Mouse (Mus musculus): ENCODE measurements around the gene Sult2b1. TPM values are rescaled to one million over a fixed set of nuclear protein-coding genes. Genes with fewer than 3 reads are reported as not detected.

The Sult2b1 gene
- polyA plus RNA-seq, 2 experiments: 0.35 to 0.43 TPM

GRCm38 (mm10) chr7:45805941-45806340, 21.5 kb upstream of the Sult2b1 start:
- Histone ChIP-seq H3K27me3 (ENCODE audit: control insufficient read depth, insufficient read depth, low read length) (no peaks in the 10 kb centered on the region), H3K36me3 (replicated peaks; ENCODE audit: control insufficient read depth, insufficient read depth, low read depth) (peaks cover 38% of the 10 kb centered on the region), H3K4me1 (replicated peaks; ENCODE audit: control insufficient read depth in 2 of 2, insufficient read depth in 2 of 2, low read length in 1 of 2) (peaks cover 0 to 3% of the 10 kb centered on the region in 2 experiments; a peak in 3 of 4 replicates), H3K27ac (no peak overlapping the region), H3K4me2 (ENCODE audit: low read depth) (no peak overlapping the region), H3K9me3 (ENCODE audit: control insufficient read depth, low read length) (no peaks in the 10 kb centered on the region), H3K4me3 (ENCODE audit: insufficient read depth in 1 of 2, low read depth in 2 of 2, low read length in 2 of 2) (no peak overlapping the region), H3K9ac (replicated peaks) (no peak overlapping the region)
- TF ChIP-seq EP300 (IDR thresholded peaks at IDR 0.05; ENCODE audit: low read depth) (no peak), CTCF (IDR thresholded peaks at IDR 0.05; ENCODE audit: low read depth) (no peak)
- WGBS (ENCODE audit: insufficient replicate concordance): 64% methylated on average over 5 of the region's 5 CpGs
- DNase-seq (ENCODE audit: low read depth in 3 of 3, low spot score in 3 of 3) (no peak), ATAC-seq (ENCODE audit: insufficient read depth) (no peak)

- H3K4me1 ChIP-seq (replicated peaks; ENCODE audit: control insufficient read depth in 2 of 2, insufficient read depth in 2 of 2, low read length in 1 of 2): peaks cover 7 to 16% of the 10 kb centered on the region in 2 experiments
- peaks cover 22% of the 10 kb centered on the region for H3K27me3 ChIP-seq (ENCODE audit: control insufficient read depth, insufficient read depth, low read length)
- DNase-seq (ENCODE audit: low read depth in 3 of 3, low spot score in 3 of 3) (no peak), ATAC-seq (ENCODE audit: insufficient read depth) (no peak)
- H3K9ac ChIP-seq (replicated peaks): no peak overlapping the region
- no peak overlapping the region for H3K4me2 ChIP-seq (ENCODE audit: low read depth)
- peaks cover 5% of the 10 kb centered on the region for H3K36me3 ChIP-seq (replicated peaks; ENCODE audit: control insufficient read depth, insufficient read depth, low read depth)
- TF ChIP-seq CTCF (IDR thresholded peaks at IDR 0.05; ENCODE audit: low read depth) (no peak), EP300 (IDR thresholded peaks at IDR 0.05; ENCODE audit: low read depth) (no peak)
- no peaks in the 10 kb centered on the region for H3K9me3 ChIP-seq (ENCODE audit: control insufficient read depth, low read length)
- H3K27ac ChIP-seq: no peak overlapping the region
- 65% methylated on average over 6 of the region's 6 CpGs for WGBS (ENCODE audit: insufficient replicate concordance)
- no peak overlapping the region for H3K4me3 ChIP-seq (ENCODE audit: insufficient read depth in 1 of 2, low read depth in 2 of 2, low read length in 2 of 2)
Measured at GRCm38 (mm10) chr7:45802551-45802950, 18.1 kb upstream of the Sult2b1 start.

GRCm38 (mm10) chr7:45801348-45801747, 16.9 kb upstream of the Sult2b1 start:
- TF ChIP-seq CTCF (IDR thresholded peaks at IDR 0.05; ENCODE audit: low read depth): peak; percentile 100
- no peak for TF ChIP-seq EP300 (IDR thresholded peaks at IDR 0.05; ENCODE audit: low read depth)
- Histone ChIP-seq H3K27ac (no peak overlapping the region), H3K4me3 (ENCODE audit: insufficient read depth in 1 of 2, low read depth in 2 of 2, low read length in 2 of 2) (peak overlapping the region; percentile 4 to 7; a peak in 3 of 4 replicates), H3K4me2 (ENCODE audit: low read depth) (peak overlapping the region; percentile 60), H3K4me1 (replicated peaks; ENCODE audit: control insufficient read depth in 2 of 2, insufficient read depth in 2 of 2, low read length in 1 of 2) (peaks cover 16 to 27% of the 10 kb centered on the region in 2 experiments), H3K9ac (replicated peaks) (no peak overlapping the region), H3K36me3 (replicated peaks; ENCODE audit: control insufficient read depth, insufficient read depth, low read depth) (no peaks in the 10 kb centered on the region), H3K9me3 (ENCODE audit: control insufficient read depth, low read length) (no peaks in the 10 kb centered on the region), H3K27me3 (ENCODE audit: control insufficient read depth, insufficient read depth, low read length) (peaks cover 26% of the 10 kb centered on the region)
- 2% methylated on average over 12 of the region's 12 CpGs for WGBS (ENCODE audit: insufficient replicate concordance)
- DNase-seq (ENCODE audit: low read depth in 3 of 3, low spot score in 3 of 3) (peak; percentile 79 to 81 (median 79)), ATAC-seq (ENCODE audit: insufficient read depth) (peak; percentile 32; the same call in 1 of the 2 replicates)

- H3K4me2 ChIP-seq (ENCODE audit: low read depth): peak overlapping the region; percentile 60
- peak overlapping the region; percentile 4 to 30 for H3K4me3 ChIP-seq (ENCODE audit: insufficient read depth in 1 of 2, low read depth in 2 of 2, low read length in 2 of 2)
- no peak overlapping the region for H3K27ac ChIP-seq
- DNase-seq (ENCODE audit: low read depth in 3 of 3, low spot score in 3 of 3) (peak; percentile 59 to 68 (median 63)), ATAC-seq (ENCODE audit: insufficient read depth) (peak; percentile 52)
- peaks cover 26% of the 10 kb centered on the region for H3K27me3 ChIP-seq (ENCODE audit: control insufficient read depth, insufficient read depth, low read length)
- TF ChIP-seq CTCF (IDR thresholded peaks at IDR 0.05; ENCODE audit: low read depth): no peak
- TF ChIP-seq EP300 (IDR thresholded peaks at IDR 0.05; ENCODE audit: low read depth): no peak
- no peaks in the 10 kb centered on the region for H3K9me3 ChIP-seq (ENCODE audit: control insufficient read depth, low read length)
- peaks cover 16 to 32% of the 10 kb centered on the region in 2 experiments for H3K4me1 ChIP-seq (replicated peaks; ENCODE audit: control insufficient read depth in 2 of 2, insufficient read depth in 2 of 2, low read length in 1 of 2)
- H3K9ac ChIP-seq (replicated peaks): no peak overlapping the region
- H3K36me3 ChIP-seq (replicated peaks; ENCODE audit: control insufficient read depth, insufficient read depth, low read depth): no peaks in the 10 kb centered on the region
- WGBS (ENCODE audit: insufficient replicate concordance): 5% methylated on average over 22 of the region's 25 CpGs
Measured at GRCm38 (mm10) chr7:45800546-45801204, 16.2 kb upstream of the Sult2b1 start.

GRCm38 (mm10) chr7:45800001-45800400, 15.5 kb upstream of the Sult2b1 start:
- 27% methylated on average over 7 of the region's 7 CpGs for WGBS (ENCODE audit: insufficient replicate concordance)
- Histone ChIP-seq H3K36me3 (replicated peaks; ENCODE audit: control insufficient read depth, insufficient read depth, low read depth) (no peaks in the 10 kb centered on the region), H3K4me1 (replicated peaks; ENCODE audit: control insufficient read depth in 2 of 2, insufficient read depth in 2 of 2, low read length in 1 of 2) (peaks cover 16 to 32% of the 10 kb centered on the region in 2 experiments), H3K4me2 (ENCODE audit: low read depth) (peak overlapping the region; percentile 60), H3K27me3 (ENCODE audit: control insufficient read depth, insufficient read depth, low read length) (peaks cover 26% of the 10 kb centered on the region), H3K9ac (replicated peaks) (no peak overlapping the region), H3K9me3 (ENCODE audit: control insufficient read depth, low read length) (no peaks in the 10 kb centered on the region), H3K4me3 (ENCODE audit: insufficient read depth in 1 of 2, low read depth in 2 of 2, low read length in 2 of 2) (no peak overlapping the region; a peak in 1 of 4 replicates), H3K27ac (no peak overlapping the region)
- no peak for TF ChIP-seq CTCF (IDR thresholded peaks at IDR 0.05; ENCODE audit: low read depth)
- TF ChIP-seq EP300 (IDR thresholded peaks at IDR 0.05; ENCODE audit: low read depth): no peak
- DNase-seq (ENCODE audit: low read depth in 3 of 3, low spot score in 3 of 3) (no peak), ATAC-seq (ENCODE audit: insufficient read depth) (no peak)
